Mouse (Mus musculus): Measurements from ENCODE around the gene St3gal5.

GRCm38 (mm10) chr6:72113093-72113702, 15.8 kb downstream of the St3gal5 start:
- TF ChIP-seq CTCF (IDR thresholded peaks at IDR 0.05 in 2 of 3, conservative IDR thresholded peaks at IDR 0.05 in 1 of 3; ENCODE audit: control insufficient read depth in 1 of 3, insufficient read depth in 1 of 3, low read depth in 2 of 3, low read length in 3 of 3, poor library complexity in 1 of 3, severe bottlenecking in 1 of 3) (no peak), RAD21 (IDR thresholded peaks at IDR 0.05; ENCODE audit: low read depth, low read length) (no peak)
